Comparison of ENCODE assay signal across 8 mouse cellular contexts in the genomic region with DNA sequence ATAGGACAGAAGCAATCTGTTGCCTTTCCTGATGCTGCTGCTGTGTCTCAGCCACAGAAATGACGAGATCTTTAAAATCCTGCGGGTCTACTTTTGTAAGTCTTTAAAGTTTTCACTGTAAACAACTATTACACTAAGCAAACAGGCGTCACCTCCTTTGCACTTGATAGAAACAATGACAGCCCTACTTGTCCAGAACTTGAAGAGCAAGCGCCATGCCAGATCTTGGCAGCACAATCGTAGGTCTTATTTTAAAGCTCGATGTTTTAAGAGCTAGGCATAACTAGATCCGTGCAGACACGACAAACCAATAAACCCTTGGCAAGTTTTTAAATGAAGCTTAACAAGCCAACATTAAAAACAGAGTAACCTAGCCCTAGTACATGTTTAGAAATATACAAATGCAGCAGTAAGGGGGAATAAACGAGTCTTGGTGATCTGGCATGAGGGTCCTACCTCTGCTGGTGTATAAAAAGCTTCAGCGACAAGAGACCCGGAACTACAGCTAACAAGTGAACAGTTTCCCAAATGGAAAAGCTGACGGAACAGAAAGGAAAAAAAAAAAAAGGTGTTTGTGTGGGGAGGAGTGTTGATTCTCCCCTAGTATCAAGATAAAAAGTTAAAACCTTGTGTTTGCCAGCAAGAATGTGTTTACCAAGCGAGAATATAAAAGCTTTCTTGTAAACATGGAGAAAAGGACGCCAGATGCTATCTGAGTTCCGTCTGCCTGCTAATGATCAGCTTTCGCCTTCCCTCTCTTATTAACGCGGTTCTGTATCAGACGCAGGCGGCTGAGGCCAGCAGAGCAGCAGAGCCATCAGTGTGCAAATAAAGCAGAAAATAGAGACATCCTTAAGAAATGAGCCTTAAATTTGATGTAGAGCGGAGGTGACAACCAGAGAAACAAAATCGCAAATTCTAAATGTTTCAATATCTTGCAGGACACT. TPM values are rescaled to one million over a fixed set of nuclear protein-coding genes. Genes with fewer than 3 reads are reported as not detected.
DNase-seq lines count a peak whose midpoint lies in the region; ATAC-seq and TF ChIP-seq lines count a peak whose summit lies in the region.

No protein-coding gene starts in this region.

- no peaks in the 10 kb centered on the region for H3K36me3 ChIP-seq in forebrain, postnatal 0 days (ENCODE audit: insufficient read depth)
- H3K36me3 ChIP-seq in liver, embryonic 12.5 days, result 0 out of 2 replicates have a peak, but pooled peaks cover 2% of the 10 kb centered on the region
- no peaks in the 10 kb centered on the region for H3K36me3 ChIP-seq in neural tube, embryonic 13.5 days

- no peaks in the 10 kb centered on the region for H3K4me1 ChIP-seq in forebrain, postnatal 0 days (ENCODE audit: insufficient read depth)
- peaks cover 50% of the 10 kb centered on the region for H3K4me1 ChIP-seq in liver, embryonic 12.5 days
- peaks cover 65% of the 10 kb centered on the region for H3K4me1 ChIP-seq in neural tube, embryonic 13.5 days (replicated peaks)

- no peak for TF ChIP-seq CTCF in forebrain, postnatal 0 days (IDR thresholded peaks at IDR 0.05; ENCODE audit: low read depth)

- H3K27me3 ChIP-seq in forebrain, postnatal 0 days (ENCODE audit: insufficient read depth, low read length), result peaks cover 68% of the 10 kb centered on the region
- peaks cover 43% of the 10 kb centered on the region for H3K27me3 ChIP-seq in liver, embryonic 12.5 days (replicated peaks)
- H3K27me3 ChIP-seq in neural tube, embryonic 13.5 days, result peaks cover 46% of the 10 kb centered on the region

- peak overlapping the region; percentile 87 for H3K4me2 ChIP-seq in forebrain, postnatal 0 days (ENCODE audit: low read depth)
- H3K4me2 ChIP-seq in liver, embryonic 12.5 days, result peak overlapping the region; percentile 91
- H3K4me2 ChIP-seq in neural tube, embryonic 13.5 days, result peak overlapping the region; percentile 78

- H3K9ac ChIP-seq in forebrain, postnatal 0 days, result no peak overlapping the region
- peak overlapping the region; percentile 76 for H3K9ac ChIP-seq in liver, embryonic 12.5 days
- peak overlapping the region; percentile 70 for H3K9ac ChIP-seq in neural tube, embryonic 13.5 days

- peak overlapping the region; percentile 56 for H3K4me3 ChIP-seq in forebrain, postnatal 0 days (ENCODE audit: low read depth, low read length)
- peak overlapping the region; percentile 74 for H3K4me3 ChIP-seq in liver, embryonic 12.5 days
- peak overlapping the region; percentile 65 for H3K4me3 ChIP-seq in neural tube, embryonic 13.5 days

- no peak overlapping the region for H3K27ac ChIP-seq in forebrain, postnatal 0 days (ENCODE audit: low read depth, low read length)
- H3K27ac ChIP-seq in liver, embryonic 12.5 days, result peak overlapping the region; percentile 30; the same call in 1 of the 2 replicates
- H3K27ac ChIP-seq in neural tube, embryonic 13.5 days (replicated peaks), result peak overlapping the region; percentile 86; the same call in 1 of the 2 replicates

- WGBS in forebrain, postnatal 0 days, result 4% methylated on average over 22 of the region's 22 CpGs
- WGBS in liver, embryonic 12.5 days (ENCODE audit: insufficient replicate concordance), result 8% methylated on average over 22 of the region's 22 CpGs
- 3% methylated on average over 22 of the region's 22 CpGs for WGBS in neural tube, embryonic 13.5 days

- no peak for ATAC-seq in forebrain, postnatal 0 days
- no peak for ATAC-seq in liver, embryonic 12.5 days
- no peak for ATAC-seq in neural tube, embryonic 13.5 days (ENCODE audit: low read depth)

- DNase-seq in cerebellum, postnatal 14 days, result peak; percentile 24 to 37
- no peak for DNase-seq in cerebellum, adult 11-12 months
- peak; percentile 43 for DNase-seq in NIH3T3 (ENCODE audit: low read depth)
- peak; percentile 36 for DNase-seq in forebrain, postnatal 0 days
- no peak for DNase-seq in left cerebral cortex, adult 18-20 months (ENCODE audit: low spot score in 2 of 2)
- DNase-seq in right cerebral cortex, adult 18-20 months, result no peak

- H3K9me3 ChIP-seq in forebrain, postnatal 0 days (ENCODE audit: low read length), result no peaks in the 10 kb centered on the region
- H3K9me3 ChIP-seq in liver, embryonic 12.5 days (replicated peaks), result no peaks in the 10 kb centered on the region
- no peaks in the 10 kb centered on the region for H3K9me3 ChIP-seq in neural tube, embryonic 13.5 days

RNA-seq across cellular contexts. Expression of a gene that starts 2.6 kb away (rescaled TPM):
- total RNA-seq in forebrain, postnatal 0 days (2014; rRNA removed), result 0.92 and 2.7 TPM in 2 replicates
- polyA plus RNA-seq in forebrain, postnatal 0 days (2015; fragmentation: Nextera tagmentation; extraction: Ambion mirVana), result 0.64 and 1.6 TPM in 2 replicates
- 0.32 and 0.38 TPM in 2 replicates for polyA plus RNA-seq in liver, embryonic 12.5 days (2016; fragmentation: Nextera tagmentation; extraction: Ambion mirVana)
- polyA plus RNA-seq in neural tube, embryonic 13.5 days (2015; fragmentation: Nextera tagmentation; extraction: Ambion mirVana), result 8.5 and 9.9 TPM in 2 replicates
- total RNA-seq in left cerebral cortex, adult 18-20 months (2021), result under 1 TPM in 1 of 2 experiments, not detected in 1; 0.14 TPM

Comparison
In these comparisons a context has a peak if more than half of its experiments do, and no peak if none do; other contexts are left out.
1. DNase-seq: peak in cerebellum, postnatal 14 days (2 of 2), NIH3T3 (single experiment) and forebrain, postnatal 0 days (single experiment); none in cerebellum, adult 11-12 months (single experiment), left cerebral cortex, adult 18-20 months (0 of 2) and right cerebral cortex, adult 18-20 months (single experiment).
2. Peak in every context shown above with its lines, with median percentiles within 50 percentile points of each other: H3K4me2 ChIP-seq and H3K4me3 ChIP-seq.